Mouse (Mus musculus): ENCODE results near the gene Brpf3.

DNA sequence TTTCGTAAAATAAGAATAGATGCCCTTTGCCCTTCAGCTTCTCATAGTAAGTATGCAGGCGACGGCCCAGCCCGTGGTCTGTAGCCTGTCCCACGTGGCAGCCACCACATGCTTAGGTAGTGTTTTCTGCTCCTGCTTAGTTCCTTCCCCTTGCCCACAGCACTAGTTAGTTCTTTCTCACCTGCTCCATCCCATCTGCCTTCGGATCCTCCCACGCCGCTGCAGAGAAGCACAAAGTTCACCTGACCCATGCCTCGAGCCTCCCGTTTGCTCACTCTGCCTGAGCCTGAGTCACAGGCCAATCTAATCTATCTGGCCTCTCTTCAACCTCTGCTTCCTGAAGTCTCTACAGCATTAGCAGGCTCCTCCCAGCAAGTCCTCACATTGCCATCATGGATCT is 11.5 kb downstream of the Brpf3 start:
- no peak for TF ChIP-seq POLR2A (IDR thresholded peaks at IDR 0.05; ENCODE audit: control insufficient read depth, extremely low read depth, insufficient read depth, low read length, poor library complexity)
- no peak for TF ChIP-seq CTCF (IDR thresholded peaks at IDR 0.05; ENCODE audit: borderline replicate concordance, control insufficient read depth, extremely low read depth, insufficient read depth, low read length, poor library complexity)

Measured in thymus, adult 2 months (tissue).